Mouse (Mus musculus): ENCODE results near the gene Cmtm4. TPM values are rescaled to one million over a fixed set of nuclear protein-coding genes. Genes with fewer than 3 reads are reported as not detected.

The Cmtm4 gene
- total and polyA plus RNA-seq, 3 experiments: 0.05 TPM; not detected in 2

GRCm38 (mm10) chr8:104406340-104407128, 10.9 kb upstream of the Cmtm4 start:
- ATAC-seq (ENCODE audit: extremely low read depth, insufficient number of reproducible peaks, low FRiP score, poor library complexity, severe bottlenecking) (no peak), DNase-seq (ENCODE audit: low spot score) (no peak)
- Histone ChIP-seq H3K36me3 (replicated peaks) (no peaks in the 10 kb centered on the region), H3K27me3 (ENCODE audit: insufficient read depth, low read length) (no peaks in the 10 kb centered on the region; the same call in 1 of the 2 replicates), H3K4me1 (ENCODE audit: insufficient read depth, low read depth, low read length) (no peaks in the 10 kb centered on the region), H3K9me3 (replicated peaks) (no peaks in the 10 kb centered on the region), H3K4me3 (ENCODE audit: low read depth, low read length) (no peak overlapping the region)
- TF ChIP-seq TAL1 (conservative IDR thresholded peaks at IDR 0.05; ENCODE audit: low read depth, low read length): no peak
- no peak for TF ChIP-seq POLR2AphosphoS5 (IDR thresholded peaks at IDR 0.05; ENCODE audit: insufficient replicate concordance, low read depth, low read length)
- no peak for TF ChIP-seq GATA1 (IDR thresholded peaks at IDR 0.05; ENCODE audit: borderline replicate concordance, low read length)
- TF ChIP-seq CTCF (IDR thresholded peaks at IDR 0.05; ENCODE audit: low read depth, low read length): no peak
- no peak for TF ChIP-seq GATA2 (IDR thresholded peaks at IDR 0.05; ENCODE audit: borderline replicate concordance, low read depth, low read length)

GRCm38 (mm10) chr8:104405430-104406187, 10.0 kb upstream of the Cmtm4 start:
- H3K4me3 ChIP-seq (ENCODE audit: low read depth, low read length): no peak overlapping the region
- no peaks in the 10 kb centered on the region for H3K9me3 ChIP-seq (replicated peaks)
- H3K36me3 ChIP-seq (replicated peaks): no peaks in the 10 kb centered on the region
- DNase-seq (ENCODE audit: low spot score): no peak
- TF ChIP-seq GATA1 (IDR thresholded peaks at IDR 0.05; ENCODE audit: borderline replicate concordance, low read length) (no peak), POLR2AphosphoS5 (IDR thresholded peaks at IDR 0.05; ENCODE audit: insufficient replicate concordance, low read depth, low read length) (no peak), TAL1 (conservative IDR thresholded peaks at IDR 0.05; ENCODE audit: low read depth, low read length) (no peak), GATA2 (IDR thresholded peaks at IDR 0.05; ENCODE audit: borderline replicate concordance, low read depth, low read length) (no peak), CTCF (IDR thresholded peaks at IDR 0.05; ENCODE audit: low read depth, low read length) (no peak)
- ATAC-seq (ENCODE audit: extremely low read depth, insufficient number of reproducible peaks, low FRiP score, poor library complexity, severe bottlenecking): no peak
- H3K27me3 ChIP-seq (ENCODE audit: insufficient read depth, low read length): no peaks in the 10 kb centered on the region; the same call in 1 of the 2 replicates
- no peaks in the 10 kb centered on the region for H3K4me1 ChIP-seq (ENCODE audit: insufficient read depth, low read depth, low read length)

GRCm38 (mm10) chr8:104403596-104403995, 8.0 kb upstream of the Cmtm4 start:
- H3K4me1 ChIP-seq (ENCODE audit: insufficient read depth, low read depth, low read length): no peaks in the 10 kb centered on the region
- no peak overlapping the region for H3K4me3 ChIP-seq (ENCODE audit: low read depth, low read length)
- no peak for TF ChIP-seq TAL1 (conservative IDR thresholded peaks at IDR 0.05; ENCODE audit: low read depth, low read length)
- no peak for TF ChIP-seq GATA1 (IDR thresholded peaks at IDR 0.05; ENCODE audit: borderline replicate concordance, low read length)
- peak; percentile 14; the same call in 1 of the 2 replicates for TF ChIP-seq CTCF (IDR thresholded peaks at IDR 0.05; ENCODE audit: low read depth, low read length)
- no peaks in the 10 kb centered on the region for H3K9me3 ChIP-seq (replicated peaks)
- no peaks in the 10 kb centered on the region for H3K27me3 ChIP-seq (ENCODE audit: insufficient read depth, low read length)
- H3K36me3 ChIP-seq (replicated peaks): no peaks in the 10 kb centered on the region
- no peak for DNase-seq (ENCODE audit: low spot score)
- no peak; the same call in 1 of the 2 replicates for ATAC-seq (ENCODE audit: extremely low read depth, insufficient number of reproducible peaks, low FRiP score, poor library complexity, severe bottlenecking)

GRCm38 (mm10) chr8:104394801-104395702, 555 bp downstream of the Cmtm4 start:
- no peak for ATAC-seq (ENCODE audit: extremely low read depth, insufficient number of reproducible peaks, low FRiP score, poor library complexity, severe bottlenecking)
- H3K36me3 ChIP-seq (replicated peaks): no peaks in the 10 kb centered on the region
- H3K4me1 ChIP-seq (ENCODE audit: insufficient read depth, low read depth, low read length): no peaks in the 10 kb centered on the region
- no peak overlapping the region; the same call in 1 of the 2 replicates for H3K4me3 ChIP-seq (ENCODE audit: low read depth, low read length)
- 0 out of 2 replicates have a peak, but pooled peaks cover 3% of the 10 kb centered on the region for H3K27me3 ChIP-seq (ENCODE audit: insufficient read depth, low read length)
- DNase-seq (ENCODE audit: low spot score): no peak
- TF ChIP-seq POLR2AphosphoS5 (IDR thresholded peaks at IDR 0.05; ENCODE audit: insufficient replicate concordance, low read depth, low read length): no peak
- TF ChIP-seq GATA2 (IDR thresholded peaks at IDR 0.05; ENCODE audit: borderline replicate concordance, low read depth, low read length): no peak
- no peak for TF ChIP-seq TAL1 (conservative IDR thresholded peaks at IDR 0.05; ENCODE audit: low read depth, low read length)
- no peak for TF ChIP-seq CTCF (IDR thresholded peaks at IDR 0.05; ENCODE audit: low read depth, low read length)
- no peak for TF ChIP-seq GATA1 (IDR thresholded peaks at IDR 0.05; ENCODE audit: borderline replicate concordance, low read length)
- peaks cover 17% of the 10 kb centered on the region for H3K9me3 ChIP-seq (replicated peaks)

GRCm38 (mm10) chr8:104393767-104394166, 1.8 kb downstream of the Cmtm4 start:
- H3K27me3 ChIP-seq (ENCODE audit: insufficient read depth, low read length): 0 out of 2 replicates have a peak, but pooled peaks cover 3% of the 10 kb centered on the region
- ATAC-seq (ENCODE audit: extremely low read depth, insufficient number of reproducible peaks, low FRiP score, poor library complexity, severe bottlenecking): no peak
- H3K4me1 ChIP-seq (ENCODE audit: insufficient read depth, low read depth, low read length): no peaks in the 10 kb centered on the region
- TF ChIP-seq CTCF (IDR thresholded peaks at IDR 0.05; ENCODE audit: low read depth, low read length): no peak
- TF ChIP-seq POLR2AphosphoS5 (IDR thresholded peaks at IDR 0.05; ENCODE audit: insufficient replicate concordance, low read depth, low read length): no peak
- no peak for TF ChIP-seq GATA2 (IDR thresholded peaks at IDR 0.05; ENCODE audit: borderline replicate concordance, low read depth, low read length)
- TF ChIP-seq GATA1 (IDR thresholded peaks at IDR 0.05; ENCODE audit: borderline replicate concordance, low read length): no peak
- no peak for TF ChIP-seq TAL1 (conservative IDR thresholded peaks at IDR 0.05; ENCODE audit: low read depth, low read length)
- H3K9me3 ChIP-seq (replicated peaks): peaks cover 17% of the 10 kb centered on the region
- H3K4me3 ChIP-seq (ENCODE audit: low read depth, low read length): no peak overlapping the region
- H3K36me3 ChIP-seq (replicated peaks): no peaks in the 10 kb centered on the region
- DNase-seq (ENCODE audit: low spot score): no peak

Measured in G1E (cell line).